10 mouse cellular contexts compared by ENCODE assay signal in the genomic region with DNA sequence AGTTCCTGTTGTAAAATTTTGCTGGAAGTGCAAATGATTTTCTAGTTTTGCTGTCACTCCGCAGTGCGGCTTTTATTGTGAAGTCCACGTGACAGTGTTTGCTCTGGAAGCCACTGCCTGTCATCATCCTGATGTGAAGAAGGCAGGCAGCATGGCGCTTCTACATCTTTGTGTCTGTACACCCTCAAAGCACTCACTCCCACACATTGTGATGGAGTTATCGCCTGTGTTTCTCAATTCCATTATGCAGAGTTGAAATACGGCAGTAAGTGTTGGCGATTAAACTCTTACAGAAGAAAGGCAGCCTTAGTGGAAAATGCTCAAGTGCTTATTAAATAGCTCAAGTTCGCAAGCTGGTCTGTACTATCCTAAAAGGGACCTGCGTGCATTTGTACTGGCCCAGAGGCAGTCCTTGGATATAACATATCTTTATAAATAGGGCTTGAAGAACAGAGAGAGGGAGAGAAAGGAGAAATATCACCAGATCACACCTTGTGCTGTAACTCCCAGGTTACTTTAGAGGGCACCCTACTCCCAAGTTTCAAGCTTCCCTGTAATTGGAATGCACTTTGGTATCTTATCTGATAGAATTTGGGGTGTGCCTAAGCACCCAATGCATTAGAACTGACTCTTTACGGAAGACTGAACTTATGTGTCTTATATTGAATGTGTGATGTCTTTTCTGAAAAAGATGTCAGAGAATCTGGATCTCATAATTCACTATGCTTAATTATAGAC.
DNase-seq lines count a peak whose midpoint lies in the region; ATAC-seq and TF ChIP-seq lines count a peak whose summit lies in the region.
"Had no signal": no experiment of that assay in that cellular context is flagged by ENCODE, and none has a peak within 500 bp of the region (broad histone marks: within the 10 kb centered on the region; RNA-seq: fewer than 3 reads in every experiment).

No protein-coding gene starts in this region.

- no peaks in the 10 kb centered on the region for H3K9me3 ChIP-seq in heart, postnatal 0 days (replicated peaks; ENCODE audit: control insufficient read depth, low read length)
- no peaks in the 10 kb centered on the region for H3K9me3 ChIP-seq in CH12.LX (replicated peaks; ENCODE audit: low read length)
- no peaks in the 10 kb centered on the region for H3K9me3 ChIP-seq in liver, embryonic 13.5 days (replicated peaks)
- H3K9me3 ChIP-seq: limb, embryonic 12.5 days had no signal

- no peak overlapping the region for H3K4me2 ChIP-seq in heart, postnatal 0 days (ENCODE audit: low read depth, low read length)
- H3K4me2 ChIP-seq in CH12.LX (ENCODE audit: insufficient read depth, low read depth, poor library complexity, severe bottlenecking): no peak overlapping the region
- no peak overlapping the region for H3K4me2 ChIP-seq in liver, embryonic 13.5 days
- H3K4me2 ChIP-seq: limb, embryonic 12.5 days had no signal

- 0 out of 2 replicates have a peak, but pooled peaks cover 6% of the 10 kb centered on the region for H3K4me1 ChIP-seq in heart, postnatal 0 days (ENCODE audit: control insufficient read depth, insufficient read depth)
- H3K4me1 ChIP-seq in CH12.LX (ENCODE audit: control insufficient read depth in 1 of 2, insufficient read depth in 2 of 2): peaks cover 0 to 14% of the 10 kb centered on the region in 2 experiments; a peak in 2 of 4 replicates
- H3K4me1 ChIP-seq in liver, embryonic 13.5 days (replicated peaks): peaks cover 40% of the 10 kb centered on the region

- dilution Hi-C loops in CH12.LX (cut with MboI; ENCODE audit: extremely low pct_ligation_motif_present, extremely low pct_unique_long_range_greater_than_20kb, low sequenced_read_pairs): no loop called here

- no peak overlapping the region for H3K9ac ChIP-seq in heart, postnatal 0 days (replicated peaks; ENCODE audit: low read depth, low read length)
- no peak overlapping the region for H3K9ac ChIP-seq in CH12.LX (ENCODE audit: insufficient read depth, low read depth)
- peak overlapping the region; percentile 60 for H3K9ac ChIP-seq in liver, embryonic 13.5 days
- H3K9ac ChIP-seq: limb, embryonic 12.5 days had no signal

- ATAC-seq in heart, postnatal 0 days (ENCODE audit: insufficient read depth, low read depth): no peak
- peak; percentile 83 for ATAC-seq in liver, embryonic 13.5 days (ENCODE audit: low read depth)

- H3K4me3 ChIP-seq in heart, postnatal 0 days (ENCODE audit: low read depth, low read length): no peak overlapping the region
- H3K4me3 ChIP-seq in CH12.LX (replicated peaks in 1 of 3; ENCODE audit: low read depth in 2 of 3, low read length in 2 of 3, poor library complexity in 1 of 3): no peak overlapping the region
- H3K4me3 ChIP-seq in liver, embryonic 13.5 days (replicated peaks): no peak overlapping the region
- H3K4me3 ChIP-seq: limb, embryonic 12.5 days had no signal

- no peak for TF ChIP-seq EP300 in heart, postnatal 0 days (IDR thresholded peaks at IDR 0.05; ENCODE audit: low read depth)
- no peak for TF ChIP-seq EP300 in CH12.LX (IDR thresholded peaks at IDR 0.05; ENCODE audit: low read length)

- 0 out of 2 replicates have a peak, but pooled peaks cover 3% of the 10 kb centered on the region for H3K36me3 ChIP-seq in heart, postnatal 0 days (replicated peaks; ENCODE audit: control insufficient read depth, insufficient read depth, low read length)
- H3K36me3 ChIP-seq in CH12.LX (replicated peaks in 1 of 2; ENCODE audit: control insufficient read depth in 1 of 2, insufficient read depth in 1 of 2, low read length in 1 of 2): no peaks in the 10 kb centered on the region
- H3K36me3 ChIP-seq in liver, embryonic 13.5 days: no peaks in the 10 kb centered on the region
- H3K36me3 ChIP-seq: limb, embryonic 12.5 days had no signal

- no peaks in the 10 kb centered on the region for H3K27me3 ChIP-seq in heart, postnatal 0 days (ENCODE audit: control insufficient read depth, insufficient read depth, low read length)
- no peaks in the 10 kb centered on the region for H3K27me3 ChIP-seq in CH12.LX (replicated peaks)
- peaks cover 10% of the 10 kb centered on the region; the same call in 1 of the 2 replicates for H3K27me3 ChIP-seq in liver, embryonic 13.5 days
- H3K27me3 ChIP-seq: limb, embryonic 12.5 days had no signal

- DNase-seq in heart, postnatal 0 days (ENCODE audit: low spot score): no peak
- DNase-seq in heart, postnatal 25 days (ENCODE audit: low spot score): no peak
- DNase-seq in CH12.LX (ENCODE audit: extremely low read depth) (peak; percentile 29), R1 (ENCODE audit: low read depth, low spot score) (peak; percentile 70)
- peak; percentile 33 for DNase-seq in liver, embryonic 13.5 days
- DNase-seq in kidney, adult 9 months: no peak
- DNase-seq in layer of hippocampus, postnatal 36 days: no peak
- no peak for DNase-seq in frontal cortex, postnatal 10 days (ENCODE audit: low spot score in 2 of 2)
- DNase-seq: thymus, postnatal 14 days had no signal

- in situ Hi-C loops in CH12.LX (cut with MboI; ENCODE audit: low pct_ligation_motif_present, low pct_unique_long_range_greater_than_20kb, low sequenced_read_pairs): loop anchor here (5.0 to 25.0 kb wide), 3 partner anchors 255 to 645 kb away; a partner anchor contains a TSS

- no peak for TF ChIP-seq POLR2A in CH12.LX (IDR thresholded peaks at IDR 0.05; ENCODE audit: low read depth, low read length)

- TF ChIP-seq RAD21 in CH12.LX (IDR thresholded peaks at IDR 0.05; ENCODE audit: low read depth, low read length): peak; percentile 88

- WGBS in heart, postnatal 0 days: 50% methylated on average over 10 of the region's 10 CpGs
- WGBS in liver, embryonic 13.5 days (ENCODE audit: insufficient replicate concordance): 79% methylated on average over 10 of the region's 10 CpGs

- no peak overlapping the region for H3K27ac ChIP-seq in heart, postnatal 0 days (ENCODE audit: low read depth)
- H3K27ac ChIP-seq in CH12.LX (ENCODE audit: insufficient read depth, low read depth): no peak overlapping the region
- H3K27ac ChIP-seq in liver, embryonic 13.5 days: peak overlapping the region; percentile 66; the same call in 1 of the 2 replicates
- H3K27ac ChIP-seq: limb, embryonic 12.5 days had no signal

- TF ChIP-seq CTCF in heart, postnatal 0 days (IDR thresholded peaks at IDR 0.05; ENCODE audit: low read depth): peak; percentile 34
- peak in 1 of 2 experiments; percentile 73; a peak in 2 of 4 replicates for TF ChIP-seq CTCF in CH12.LX (conservative IDR thresholded peaks at IDR 0.05 in 1 of 2, IDR thresholded peaks at IDR 0.05 in 1 of 2; ENCODE audit: low read depth in 2 of 2, low read length in 2 of 2)

- intact Hi-C loops in heart, postnatal 25 days (cut with DNase I): no loop called here

- H3K79me2 ChIP-seq in CH12.LX (replicated peaks; ENCODE audit: control insufficient read depth, extremely low read depth, insufficient read depth, poor library complexity, severe bottlenecking): no peaks in the 10 kb centered on the region

TF ChIP-seq in CH12.LX, 34 proteins besides CTCF, POLR2A, EP300 and RAD21:
- TF ChIP-seq SMC3 (IDR thresholded peaks at IDR 0.05; ENCODE audit: low read depth, low read length) (peak; percentile 71), JUN (IDR thresholded peaks at IDR 0.05; ENCODE audit: insufficient read depth, low read depth, low read length) (no peak), E2F4 (IDR thresholded peaks at IDR 0.05; ENCODE audit: insufficient replicate concordance, low read depth, low read length) (no peak), USF1 (IDR thresholded peaks at IDR 0.05; ENCODE audit: low read depth, low read length) (no peak), ZC3H11A (IDR thresholded peaks at IDR 0.05; ENCODE audit: low read depth, low read length) (peak; percentile 52), CHD2 (IDR thresholded peaks at IDR 0.05; ENCODE audit: low read length) (no peak)

Comparison
In these comparisons a context has a peak if more than half of its experiments do, and no peak if none do; other contexts are left out.
1. DNase-seq: peak in CH12.LX (single experiment), R1 (single experiment) and liver, embryonic 13.5 days (single experiment); none in heart, postnatal 0 days (single experiment), heart, postnatal 25 days (single experiment), kidney, adult 9 months (single experiment), layer of hippocampus, postnatal 36 days (0 of 2) and frontal cortex, postnatal 10 days (0 of 2).